ENCODE assay signal across 23 mouse cellular contexts in genomic region chr11:121748003-121748684, GRCm38 (mm10). TPM values are rescaled to one million over a fixed set of nuclear protein-coding genes. Genes with fewer than 3 reads are reported as not detected.
DNase-seq lines count a peak whose midpoint lies in the region; ATAC-seq and TF ChIP-seq lines count a peak whose summit lies in the region.
"Had no signal": no experiment of that assay in that cellular context is flagged by ENCODE, and none has a peak within 500 bp of the region (broad histone marks: within the 10 kb centered on the region; RNA-seq: fewer than 3 reads in every experiment).

No protein-coding gene starts in this region.

- peak; percentile 59 for ATAC-seq in common myeloid progenitor, adult 5-6 weeks (replicated peaks; ENCODE audit: low read depth, poor library complexity, severe bottlenecking)
- peak; percentile 59 for ATAC-seq in megakaryocyte progenitor cell, adult 5-6 weeks (replicated peaks; ENCODE audit: poor library complexity)
- no peak for ATAC-seq in kidney, embryonic 16.5 days (ENCODE audit: low FRiP score, low TSS enrichment)
- ATAC-seq: CD4-positive, CD25-positive, alpha-beta regulatory T cell, adult 4 months; forebrain, embryonic 14.5 days; hindbrain, postnatal 0 days; intestine, postnatal 0 days; lung, postnatal 0 days had no signal

- H3K4me3 ChIP-seq in liver, adult 2 months (ENCODE audit: insufficient read depth, low read depth, low read length), result no peak overlapping the region
- no peak overlapping the region for H3K4me3 ChIP-seq in thymus, adult 2 months (ENCODE audit: control insufficient read depth, insufficient read depth, low read length)
- H3K4me3 ChIP-seq in kidney, embryonic 16.5 days (ENCODE audit: low read length), result no peak overlapping the region
- H3K4me3 ChIP-seq: gastrocnemius, adult 2 months; hindbrain, embryonic 10.5 days; left cerebral cortex, adult 2 months; midbrain, embryonic 12.5 days had no signal

- peak; percentile 20 for DNase-seq in liver, adult 2 months (ENCODE audit: extremely low read depth, low read depth, low spot score)
- no peak for DNase-seq in liver
- DNase-seq in thymus, adult 2 months, result no peak
- no peak for DNase-seq in cerebellum, adult 9-10 months
- DNase-seq: adrenal gland, postnatal 10 days; cerebellum, adult 18-20 months; cerebellum, postnatal 36 days; gastrocnemius, adult 2 months; layer of hippocampus, adult 9-11 months; right cerebral cortex, postnatal 14 days; thymus, postnatal 36 days had no signal

- no peak overlapping the region for H3K4me2 ChIP-seq in kidney, embryonic 16.5 days (replicated peaks; ENCODE audit: low read depth, low read length)
- H3K4me2 ChIP-seq: heart, embryonic 11.5 days; midbrain, embryonic 12.5 days had no signal

- no peaks in the 10 kb centered on the region for H3K36me3 ChIP-seq in liver, adult 2 months (ENCODE audit: control insufficient read depth, insufficient read depth, low read length)
- H3K36me3 ChIP-seq in thymus, adult 2 months (ENCODE audit: control insufficient read depth, insufficient read depth, low read length), result no peaks in the 10 kb centered on the region
- H3K36me3 ChIP-seq in kidney, embryonic 16.5 days (ENCODE audit: insufficient read depth, low read length), result no peaks in the 10 kb centered on the region
- H3K36me3 ChIP-seq: hindbrain, embryonic 10.5 days; midbrain, embryonic 12.5 days had no signal

- TF ChIP-seq CTCF in liver, adult 2 months (IDR thresholded peaks at IDR 0.05; ENCODE audit: low read depth, low read length), result no peak
- TF ChIP-seq CTCF in thymus, adult 2 months (IDR thresholded peaks at IDR 0.05; ENCODE audit: borderline replicate concordance, control insufficient read depth, extremely low read depth, insufficient read depth, low read length, poor library complexity), result no peak

- no peaks in the 10 kb centered on the region for H3K79me2 ChIP-seq in liver, adult 2 months (ENCODE audit: control insufficient read depth, insufficient read depth, low read length)

- WGBS in liver, adult 2 months, result 83% methylated on average over 5 of the region's 5 CpGs
- 71% methylated on average over 5 of the region's 5 CpGs for WGBS in thymus, adult 2 months
- 89% methylated on average over 5 of the region's 5 CpGs for WGBS in kidney, embryonic 16.5 days

- H3K9me3 ChIP-seq in kidney, embryonic 16.5 days (ENCODE audit: low read length), result no peaks in the 10 kb centered on the region
- H3K9me3 ChIP-seq: hindbrain, embryonic 10.5 days; midbrain, embryonic 12.5 days had no signal

- no peaks in the 10 kb centered on the region for H3K27me3 ChIP-seq in liver, adult 2 months (ENCODE audit: control insufficient read depth, insufficient read depth, low read length)
- H3K27me3 ChIP-seq in thymus, adult 2 months (ENCODE audit: control insufficient read depth, insufficient read depth, low read length), result no peaks in the 10 kb centered on the region
- H3K27me3 ChIP-seq in kidney, embryonic 16.5 days (ENCODE audit: insufficient read depth, low read length), result no peaks in the 10 kb centered on the region
- H3K27me3 ChIP-seq: midbrain, embryonic 12.5 days had no signal

- H3K27ac ChIP-seq in liver, adult 2 months (replicated peaks; ENCODE audit: insufficient read depth, low read depth, low read length), result no peak overlapping the region
- H3K27ac ChIP-seq in thymus, adult 2 months (ENCODE audit: control insufficient read depth, insufficient read depth, low read length), result no peak overlapping the region
- H3K27ac ChIP-seq in kidney, embryonic 16.5 days (ENCODE audit: low read length), result no peak overlapping the region
- H3K27ac ChIP-seq: hindbrain, embryonic 10.5 days; hindbrain, postnatal 0 days; left cerebral cortex, adult 2 months; midbrain, embryonic 12.5 days had no signal

- no peak for TF ChIP-seq POLR2A in liver, adult 2 months (IDR thresholded peaks at IDR 0.05; ENCODE audit: extremely low read depth, insufficient read depth, low read length)
- no peak for TF ChIP-seq POLR2A in thymus, adult 2 months (IDR thresholded peaks at IDR 0.05; ENCODE audit: control insufficient read depth, extremely low read depth, insufficient read depth, low read length, poor library complexity)

- H3K4me1 ChIP-seq in liver, adult 2 months (ENCODE audit: control insufficient read depth, insufficient read depth, low read length), result no peaks in the 10 kb centered on the region; the same call in 1 of the 2 replicates
- no peaks in the 10 kb centered on the region for H3K4me1 ChIP-seq in thymus, adult 2 months (replicated peaks; ENCODE audit: control insufficient read depth, insufficient read depth, low read length)
- no peaks in the 10 kb centered on the region for H3K4me1 ChIP-seq in kidney, embryonic 16.5 days (ENCODE audit: insufficient read depth, low read length)
- H3K4me1 ChIP-seq: hindbrain, embryonic 10.5 days; midbrain, embryonic 12.5 days had no signal

- H3K9ac ChIP-seq in liver, adult 2 months (ENCODE audit: low read depth, low read length), result no peak overlapping the region
- H3K9ac ChIP-seq in kidney, embryonic 16.5 days (replicated peaks; ENCODE audit: low read length), result no peak overlapping the region
- H3K9ac ChIP-seq: midbrain, embryonic 12.5 days had no signal

RNA-seq across cellular contexts. Expression of gene Metrnl, which starts 46.8 kb away (rescaled TPM):
- 4.3 and 5.3 TPM in 2 replicates for total RNA-seq in liver, adult 2 months (2014; rRNA removed)
- polyA plus RNA-seq in liver, adult 2 months (2012; rRNA removed), result 4.8 and 5.5 TPM in 2 replicates
- total RNA-seq in common myeloid progenitor, adult 5-6 weeks (2017), result 2.4 TPM in 1 of 2 replicates, not detected in the other
- total RNA-seq in megakaryocyte progenitor cell, adult 5-6 weeks (2015), result 1.3 and 1.7 TPM in 2 replicates
- total RNA-seq in megakaryocyte progenitor cell, adult 5-6 weeks (2017), result 0.87 and 0.91 TPM in 2 replicates
- polyA plus RNA-seq in thymus, adult 2 months (2012; rRNA removed), result 15.2 and 17.6 TPM in 2 replicates
- polyA plus RNA-seq in kidney, embryonic 16.5 days (2015; fragmentation: Nextera tagmentation; extraction: Ambion mirVana), result 29.5 and 31.3 TPM in 2 replicates
